Mouse (Mus musculus) megakaryocyte, embryonic 14.5 days (primary cell): ENCODE measurements at regions not wholly inside any gene's neighbourhood (a gene's known extent, or its start where the extent isn't known, plus 50 kb on each side); places are given as distances from the start of the nearest gene placed in this dataset.

Experiments
- FLI1 ChIP-seq: IDR thresholded peaks from 2 replicates; pipeline ENCODE4 v1.6.1; 2012; ENCODE audit warnings: low read length, inconsistent platforms, mixed read lengths
- GATA1 ChIP-seq: IDR thresholded peaks from 3 replicates; pipeline ENCODE4 v1.6.1; 2012; ENCODE audit warnings: mixed read lengths, low read length, inconsistent platforms, borderline replicate concordance

- TF ChIP-seq GATA1 (no peak), FLI1 (no peak)
These were observed 188.4 kb upstream of the Sall1 start for GRCm38 (mm10) chr8:89232318-89232717.
